Mouse (Mus musculus) lung, embryonic 15.5 days (tissue): Measurements from ENCODE around the gene Sdhc. TPM values are rescaled to one million over a fixed set of nuclear protein-coding genes. Genes with fewer than 3 reads are reported as not detected.
A peak's percentile ranks its signal among the peaks of the same experiment; 100 is the strongest.

Source experiments
- ATAC-seq: fragments of 200-750 bp; cut with Nextera tagmentation; 2 replicates; pipeline ENCODE4 v1.8.0; 2017; ENCODE audit warnings: moderate number of reproducible peaks, borderline replicate concordance; ENCODE audit not compliant: low FRiP score, low TSS enrichment; ENCODE audit errors: extremely low read depth
- H3K27ac ChIP-seq: fragments of 300-500 bp; sonication (generic); 2 replicates; pipeline ENCODE4 v1.5.1; 2015; ENCODE audit warnings: moderate library complexity, mild to moderate bottlenecking, inconsistent platforms
- H3K27me3 ChIP-seq: fragments of 300-500 bp; sonication (generic); 2 replicates; pipeline ENCODE4 v1.6.1; 2015; ENCODE audit warnings: inconsistent platforms
- H3K36me3 ChIP-seq: fragments of 300-500 bp; sonication (generic); 2 replicates; pipeline ENCODE4 v1.6.1; 2015; ENCODE audit warnings: inconsistent platforms
- H3K4me1 ChIP-seq: fragments of 300-500 bp; sonication (generic); 2 replicates; pipeline ENCODE4 v1.6.1; 2015; ENCODE audit warnings: inconsistent platforms
- H3K4me2 ChIP-seq: fragments of 300-500 bp; sonication (generic); 2 replicates; pipeline ENCODE4 v1.6.1; 2015; ENCODE audit warnings: inconsistent platforms, mild to moderate bottlenecking, moderate library complexity
- H3K4me3 ChIP-seq: fragments of 300-500 bp; sonication (generic); 2 replicates; pipeline ENCODE4 v1.5.1; 2015; ENCODE audit warnings: mild to moderate bottlenecking, inconsistent platforms
- H3K9ac ChIP-seq: fragments of 300-500 bp; sonication (generic); 2 replicates; pipeline ENCODE4 v1.6.1; 2015; ENCODE audit warnings: inconsistent platforms
- H3K9me3 ChIP-seq: fragments of 300-500 bp; sonication (generic); 2 replicates; pipeline ENCODE4 v1.6.1; 2016; ENCODE audit warnings: inconsistent platforms
- WGBS: fragments of 180-500 bp; shearing (Covaris S2); methylation state at CpG from one replicate; pipeline ENCODE4 v1.1.7; 2015; 5-methylcytosine and 5-hydroxymethylcytosine counted together
- polyA plus RNA-seq: library from polyadenylated mRNA; unstranded; fragments of >200 nt; fragmentation: Nextera tagmentation; extraction: Ambion mirVana; gene quantifications from 2 replicates; pipeline ENCODE4 v1.2.1, GENCODE M21; 2015

Sdhc gene
- polyA plus RNA-seq, 1 experiment from 2014 or later: 256 TPM

DNA sequence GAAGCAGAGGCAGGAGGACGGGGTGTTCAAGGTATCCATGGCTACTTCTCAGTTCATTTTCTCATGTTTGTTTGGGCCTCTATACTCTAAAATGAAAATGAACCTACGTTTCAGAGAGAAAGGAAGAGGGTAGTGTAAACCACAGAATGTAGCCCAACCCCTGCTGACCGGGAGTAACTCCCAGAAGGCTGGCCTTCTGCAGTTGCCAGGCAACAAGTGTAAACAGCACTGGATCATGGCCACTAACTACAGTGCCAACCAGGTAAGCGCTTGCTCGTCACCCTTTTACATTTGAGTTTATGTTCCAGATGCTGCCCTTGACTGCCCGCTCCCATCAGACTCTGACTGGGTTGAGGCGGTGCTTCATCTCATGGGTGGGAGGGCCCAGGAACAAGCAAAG, 27.5 kb downstream of the Sdhc start:
- Histone ChIP-seq H3K27ac (no peak overlapping the region), H3K4me3 (no peak overlapping the region), H3K9me3 (no peaks in the 10 kb centered on the region), H3K4me2 (peak overlapping the region; percentile 14; the same call in 1 of the 2 replicates), H3K36me3 (peaks cover 3% of the 10 kb centered on the region; the same call in 1 of the 2 replicates), H3K9ac (no peak overlapping the region), H3K4me1 (peaks cover 5% of the 10 kb centered on the region; the same call in 1 of the 2 replicates), H3K27me3 (no peaks in the 10 kb centered on the region)
- 26% methylated on average over 7 of the region's 7 CpGs for WGBS
- ATAC-seq: no peak

DNA sequence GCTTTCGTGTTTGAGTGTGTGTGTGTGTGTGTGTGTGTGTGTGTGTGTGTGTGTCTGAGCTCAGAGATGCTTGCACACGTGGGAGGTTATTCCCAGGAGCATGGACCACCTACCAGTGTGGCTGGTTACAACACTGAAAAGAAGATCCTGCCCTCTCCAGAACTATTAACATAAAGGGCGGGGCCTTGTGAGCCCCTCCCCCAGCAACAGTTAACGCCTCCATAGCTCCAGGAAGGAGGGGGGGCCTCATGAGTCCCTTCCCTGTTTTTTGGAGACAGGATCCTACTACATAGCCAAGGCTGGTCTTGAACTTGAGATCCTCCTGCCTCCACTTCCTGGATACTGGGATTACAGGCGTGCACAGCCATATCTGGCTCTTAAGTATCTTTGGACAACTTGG, 28.6 kb downstream of the Sdhc start:
- Histone ChIP-seq H3K9me3 (no peaks in the 10 kb centered on the region), H3K4me1 (peaks cover 5% of the 10 kb centered on the region; the same call in 1 of the 2 replicates), H3K9ac (no peak overlapping the region), H3K4me3 (no peak overlapping the region), H3K36me3 (no peaks in the 10 kb centered on the region), H3K27ac (no peak overlapping the region), H3K27me3 (no peaks in the 10 kb centered on the region), H3K4me2 (no peak overlapping the region)
- WGBS: 53% methylated on average over 5 of the region's 5 CpGs
- no peak for ATAC-seq

DNA sequence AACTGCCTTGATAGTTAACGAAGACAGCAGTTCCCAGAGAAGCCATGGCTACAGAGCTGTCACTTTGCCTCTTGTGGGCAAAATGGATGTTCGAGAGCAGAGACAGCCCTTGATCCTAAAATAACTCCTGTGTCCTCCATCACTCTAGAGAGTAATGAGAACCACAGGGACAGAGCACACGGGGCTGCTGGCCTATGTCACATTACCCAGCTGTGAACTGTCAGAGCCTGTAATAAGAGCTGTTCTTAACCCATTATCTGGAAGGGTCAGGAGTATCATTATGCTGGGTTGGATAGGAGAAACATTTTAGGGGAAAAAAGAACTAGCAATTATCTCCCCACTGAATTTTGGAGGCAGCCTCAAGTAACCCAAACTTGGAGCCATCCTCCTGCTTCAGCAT, 29.5 kb downstream of the Sdhc start:
- Histone ChIP-seq H3K4me3 (no peak overlapping the region), H3K4me2 (no peak overlapping the region), H3K9me3 (no peaks in the 10 kb centered on the region), H3K9ac (no peak overlapping the region), H3K36me3 (no peaks in the 10 kb centered on the region), H3K27me3 (no peaks in the 10 kb centered on the region), H3K4me1 (peaks cover 5% of the 10 kb centered on the region; the same call in 1 of the 2 replicates), H3K27ac (no peak overlapping the region)
- WGBS: 25% methylated on average over 3 of the region's 3 CpGs
- ATAC-seq: no peak

DNA sequence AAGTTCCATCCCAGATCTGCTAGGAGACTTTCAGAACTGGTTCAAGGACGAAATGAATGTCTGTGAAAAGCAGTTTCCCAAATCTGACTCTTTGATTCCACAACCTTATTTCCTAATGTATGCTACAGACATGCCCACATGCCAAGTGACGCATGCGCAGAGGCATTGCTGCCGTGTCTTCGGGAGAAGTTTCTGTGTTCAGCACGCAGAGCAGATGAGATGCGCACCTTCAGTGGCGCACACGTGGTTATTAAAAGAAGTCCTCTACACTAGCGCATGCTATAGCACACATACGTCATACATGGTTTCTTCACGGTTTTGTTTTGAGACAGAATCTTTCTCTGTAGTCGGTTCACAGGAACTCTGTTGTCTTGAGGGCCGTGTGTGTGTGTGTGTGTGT, 31.0 kb downstream of the Sdhc start:
- ATAC-seq: no peak
- WGBS: 80% methylated on average over 14 of the region's 14 CpGs
- H3K9ac ChIP-seq: no peak overlapping the region

DNA sequence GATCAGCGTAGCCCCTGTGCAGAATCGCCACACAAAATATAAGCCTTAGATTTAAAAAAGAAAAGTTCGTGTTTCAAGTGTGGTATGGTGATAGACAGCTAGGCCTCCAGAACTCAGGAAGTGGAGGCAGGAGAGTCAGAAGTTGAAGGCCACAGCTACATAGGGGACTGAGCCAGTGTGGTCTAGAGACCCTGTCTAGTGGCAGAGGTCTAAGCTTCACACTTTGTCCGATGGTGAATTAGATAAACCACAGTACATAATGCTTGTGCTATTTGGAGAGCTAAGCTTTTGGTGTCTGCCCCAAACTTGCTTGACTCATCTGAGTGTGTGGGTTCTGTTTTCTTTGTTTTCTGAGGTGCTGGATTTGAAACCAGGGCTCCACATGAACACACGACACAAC, 31.4 kb downstream of the Sdhc start:
- Histone ChIP-seq H3K9ac (no peak overlapping the region), H3K36me3 (no peaks in the 10 kb centered on the region), H3K4me1 (peaks cover 5% of the 10 kb centered on the region), H3K4me2 (no peak overlapping the region), H3K27me3 (no peaks in the 10 kb centered on the region), H3K4me3 (no peak overlapping the region), H3K27ac (no peak overlapping the region), H3K9me3 (no peaks in the 10 kb centered on the region)
- no peak for ATAC-seq
- 82% methylated on average over 5 of the region's 5 CpGs for WGBS

More for the DNA sequence above, 31.0 kb downstream of the Sdhc start:
- Histone ChIP-seq H3K4me2 (no peak overlapping the region), H3K27ac (no peak overlapping the region), H3K36me3 (no peaks in the 10 kb centered on the region), H3K9me3 (no peaks in the 10 kb centered on the region), H3K27me3 (no peaks in the 10 kb centered on the region), H3K4me3 (no peak overlapping the region), H3K4me1 (peaks cover 5% of the 10 kb centered on the region; the same call in 1 of the 2 replicates)

DNA sequence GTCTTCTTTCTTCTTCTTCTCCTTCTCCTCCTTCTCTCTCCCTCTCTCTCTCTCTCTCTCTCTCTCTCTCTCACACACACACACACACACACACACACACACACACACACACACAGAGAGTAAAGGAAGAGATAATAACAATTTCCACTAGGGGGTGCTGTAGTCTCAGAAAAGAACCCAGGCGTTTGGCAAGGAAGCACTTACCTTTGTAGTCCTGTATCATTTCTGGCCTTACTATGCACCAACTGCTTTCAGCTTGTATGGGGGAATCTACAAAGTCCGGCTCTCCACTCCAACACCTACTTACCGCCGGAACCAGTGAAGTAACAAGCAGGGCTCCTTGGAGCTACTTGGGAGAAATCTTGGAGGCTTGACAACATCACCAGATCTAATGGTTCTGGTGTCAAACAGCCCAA, 32.1 kb downstream of the Sdhc start:
- H3K9ac ChIP-seq: no peak overlapping the region
- WGBS: 4% methylated on average over 4 of the region's 4 CpGs
- H3K36me3 ChIP-seq: no peaks in the 10 kb centered on the region
- H3K27ac ChIP-seq: no peak overlapping the region
- no peaks in the 10 kb centered on the region for H3K27me3 ChIP-seq
- H3K4me1 ChIP-seq: peaks cover 5% of the 10 kb centered on the region
- no peak for ATAC-seq
- no peaks in the 10 kb centered on the region for H3K9me3 ChIP-seq
- H3K4me2 ChIP-seq: no peak overlapping the region
- H3K4me3 ChIP-seq: no peak overlapping the region

DNA sequence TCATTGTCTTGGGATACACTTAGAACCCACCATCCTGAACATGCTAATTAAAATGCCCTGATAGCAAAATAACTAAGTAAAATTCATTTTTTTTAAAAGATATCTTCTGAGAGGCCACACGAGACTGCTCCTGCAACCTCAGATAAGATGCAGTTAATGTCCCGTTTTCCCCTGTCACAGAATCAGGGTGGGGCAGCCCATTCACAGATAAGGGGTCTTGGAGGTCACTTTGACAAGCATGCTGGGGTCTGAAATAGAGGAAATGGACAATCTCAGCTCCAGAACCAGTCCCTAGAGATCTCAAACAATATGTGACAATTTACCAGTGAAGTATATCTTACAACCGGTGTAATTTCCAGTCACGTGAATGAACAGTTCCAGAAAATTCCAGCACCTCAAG, 34.1 kb downstream of the Sdhc start:
- no peaks in the 10 kb centered on the region for H3K9me3 ChIP-seq
- H3K4me1 ChIP-seq: peaks cover 6% of the 10 kb centered on the region; the same call in 1 of the 2 replicates
- 43% methylated on average over 4 of the region's 4 CpGs for WGBS
- H3K27ac ChIP-seq: no peak overlapping the region
- H3K9ac ChIP-seq: no peak overlapping the region
- no peak for ATAC-seq
- H3K36me3 ChIP-seq: no peaks in the 10 kb centered on the region
- no peak overlapping the region for H3K4me3 ChIP-seq
- no peaks in the 10 kb centered on the region for H3K27me3 ChIP-seq
- no peak overlapping the region for H3K4me2 ChIP-seq

DNA sequence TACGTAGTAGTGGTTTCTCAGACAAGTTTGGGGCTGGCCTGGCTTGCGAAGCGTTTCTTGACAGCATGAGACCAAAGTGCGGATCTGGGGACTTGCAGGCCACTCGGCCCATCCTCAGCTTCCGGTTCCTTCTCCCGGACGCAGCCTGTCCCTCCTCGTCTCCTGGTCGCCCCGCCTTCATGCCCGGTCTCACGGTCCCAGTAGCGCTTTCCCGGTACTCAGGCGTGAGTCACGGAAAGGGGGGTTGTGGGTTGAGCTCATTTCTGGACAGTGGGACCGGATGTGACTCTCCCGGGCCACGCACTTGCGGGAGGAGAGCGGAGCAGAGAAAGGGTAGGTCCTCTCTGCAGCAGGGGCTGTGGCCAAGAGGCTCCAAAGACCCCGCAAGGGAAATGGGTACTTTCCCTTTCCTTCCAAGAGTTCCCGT, 36.5 kb downstream of the Sdhc start, which contains the start of gene Cfap126:
Gene Cfap126 (plus strand): TSS at position 46 of the 427 bp plus-strand sequence.
- under 1% methylated on average over 24 of the region's 24 CpGs for WGBS
- peak within 1 kb of the TSS; percentile 84 for H3K27ac ChIP-seq
- H3K4me2 ChIP-seq: peak within 1 kb of the TSS; percentile 69
- H3K9me3 ChIP-seq: no peaks in the 10 kb centered on the region
- H3K27me3 ChIP-seq: no peaks in the 10 kb centered on the region
- peak within 1 kb of the TSS; percentile 48 for H3K4me3 ChIP-seq
- H3K36me3 ChIP-seq: no peaks in the 10 kb centered on the region
- peaks cover 12% of the 10 kb centered on the region for H3K4me1 ChIP-seq
- ATAC-seq: peak; percentile 52; the same call in 1 of the 2 replicates
- peak within 1 kb of the TSS; percentile 54 for H3K9ac ChIP-seq

DNA sequence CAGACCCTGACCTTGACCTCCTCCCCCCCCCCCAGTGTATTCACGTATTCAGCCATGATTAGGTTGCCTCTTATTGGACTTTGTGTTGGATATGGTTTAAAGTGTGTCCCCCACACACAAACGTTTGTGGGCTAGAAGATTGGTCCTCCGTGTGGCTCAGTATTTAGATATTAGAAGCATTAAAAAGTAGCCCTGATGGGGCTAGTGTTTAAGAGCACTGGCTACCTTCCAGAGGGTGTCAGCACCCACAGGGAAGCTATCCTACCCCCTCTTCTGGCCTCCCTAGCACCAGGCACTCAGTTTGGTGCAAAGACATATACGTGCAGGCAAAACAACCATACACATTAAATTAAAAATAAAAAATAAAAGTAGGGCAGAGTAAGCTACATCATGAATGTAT, 37.4 kb downstream of the Sdhc start:
- H3K27ac ChIP-seq: no peak overlapping the region
- H3K9ac ChIP-seq: no peak overlapping the region
- no peaks in the 10 kb centered on the region for H3K36me3 ChIP-seq
- H3K4me3 ChIP-seq: no peak overlapping the region
- H3K4me1 ChIP-seq: peaks cover 12% of the 10 kb centered on the region
- no peaks in the 10 kb centered on the region for H3K27me3 ChIP-seq
- H3K9me3 ChIP-seq: no peaks in the 10 kb centered on the region
- ATAC-seq: no peak; the same call in 1 of the 2 replicates
- H3K4me2 ChIP-seq: peak overlapping the region; percentile 69; the same call in 1 of the 2 replicates
- WGBS: 67% methylated on average over 4 of the region's 4 CpGs

DNA sequence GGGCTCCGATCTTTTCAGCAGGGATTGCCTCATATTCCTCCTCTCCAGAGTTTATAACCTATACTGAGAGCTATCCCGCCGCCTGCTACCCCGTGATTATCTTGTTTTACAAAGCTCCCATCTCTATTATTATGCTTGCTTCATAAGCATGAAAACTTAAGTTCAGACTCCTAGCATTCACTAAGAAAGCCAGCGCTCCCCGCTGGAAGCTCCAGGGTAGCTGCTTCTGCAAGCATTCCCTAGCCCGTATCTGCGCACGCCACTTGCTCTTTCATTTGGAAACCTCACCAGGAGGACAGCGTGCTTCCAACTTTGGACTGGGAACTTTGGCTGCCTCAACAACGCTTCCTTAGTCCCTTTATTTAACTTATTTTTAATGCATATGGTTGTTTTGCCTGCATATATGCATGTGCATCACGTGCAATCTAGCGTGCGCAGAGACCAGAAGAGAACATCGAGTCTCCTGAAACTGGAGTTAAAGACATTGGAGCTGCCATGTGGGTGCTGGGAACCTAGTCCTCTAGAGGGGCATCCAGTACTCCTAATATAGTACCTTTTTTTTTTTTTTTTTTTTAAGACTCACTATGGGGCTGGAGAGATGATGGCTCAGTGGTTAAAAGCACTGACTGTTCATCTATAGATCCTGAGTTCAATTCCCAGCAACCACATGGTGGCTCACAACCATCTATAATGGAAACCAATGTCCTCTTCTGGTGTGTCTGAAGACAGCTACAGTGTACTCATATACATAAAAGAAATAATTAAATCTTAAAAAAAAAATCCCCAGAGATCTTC, 38.4 kb downstream of the Sdhc start:
- Histone ChIP-seq H3K9me3 (no peaks in the 10 kb centered on the region), H3K27ac (peak overlapping the region; percentile 65), H3K9ac (peak overlapping the region; percentile 41), H3K27me3 (no peaks in the 10 kb centered on the region), H3K4me3 (peak overlapping the region; percentile 49), H3K4me2 (peak overlapping the region; percentile 62), H3K36me3 (no peaks in the 10 kb centered on the region), H3K4me1 (peaks cover 12% of the 10 kb centered on the region)
- 3% methylated on average over 15 of the region's 15 CpGs for WGBS
- peak; percentile 4; the same call in 1 of the 2 replicates for ATAC-seq

DNA sequence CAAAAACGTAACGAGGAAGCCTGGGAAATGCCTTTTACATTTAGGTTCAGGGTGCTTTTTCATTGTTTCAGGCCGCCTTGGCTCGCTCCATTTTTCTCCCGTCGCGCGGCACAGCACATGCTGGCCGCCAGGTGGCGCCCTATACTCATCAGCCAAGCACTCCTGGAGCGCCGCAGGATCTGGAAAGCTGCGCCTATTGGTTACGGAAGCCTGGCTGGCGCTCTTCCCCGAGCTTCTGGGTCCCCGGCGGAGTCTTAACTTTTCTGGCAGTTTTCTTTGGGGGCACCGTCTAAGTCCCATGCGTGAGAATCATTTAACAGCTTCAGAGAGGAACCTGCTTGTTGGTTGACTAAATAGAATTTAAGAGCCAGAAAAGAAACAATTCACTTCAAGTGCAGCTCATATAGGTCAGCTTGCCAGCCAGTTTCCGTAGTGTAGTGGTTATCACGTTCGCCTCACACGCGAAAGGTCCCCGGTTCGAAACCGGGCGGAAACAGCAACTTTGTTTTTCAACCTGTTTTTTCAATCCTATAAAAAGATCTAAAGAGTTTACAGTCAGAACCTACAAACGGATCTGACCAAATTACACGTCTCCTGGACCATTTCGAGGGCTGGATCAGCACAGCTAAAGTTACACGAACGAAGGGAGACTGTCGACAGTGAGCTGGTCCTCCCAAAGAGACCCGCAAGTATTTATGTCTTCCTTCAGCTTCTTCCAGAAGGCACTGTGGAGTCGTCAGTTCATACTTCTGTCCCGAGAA, 39.2 kb downstream of the Sdhc start:
- H3K27me3 ChIP-seq: no peaks in the 10 kb centered on the region
- peaks cover 12% of the 10 kb centered on the region for H3K4me1 ChIP-seq
- H3K27ac ChIP-seq: peak overlapping the region; percentile 65
- H3K9ac ChIP-seq: peak overlapping the region; percentile 41
- peak overlapping the region; percentile 49 for H3K4me3 ChIP-seq
- under 1% methylated on average over 38 of the region's 38 CpGs for WGBS
- no peaks in the 10 kb centered on the region for H3K36me3 ChIP-seq
- ATAC-seq: peak; percentile 89
- H3K9me3 ChIP-seq: no peaks in the 10 kb centered on the region
- H3K4me2 ChIP-seq: peak overlapping the region; percentile 62

DNA sequence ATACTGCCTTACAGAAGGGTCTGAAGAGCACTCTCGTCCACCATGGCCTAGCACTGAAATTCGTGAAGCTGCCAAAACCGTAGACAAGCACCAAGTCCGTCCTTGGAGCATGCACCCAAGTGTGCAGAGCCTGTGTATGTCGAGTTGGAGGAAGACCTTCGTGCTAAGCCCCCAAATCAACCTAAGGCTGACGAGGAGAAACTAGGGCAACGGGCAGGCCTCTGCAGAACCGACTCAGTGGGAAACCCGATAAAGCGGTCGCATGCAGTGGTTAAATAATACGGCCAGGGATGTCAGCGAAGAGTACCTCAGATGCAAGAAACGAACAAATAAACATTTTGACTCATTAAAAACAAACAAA, 39.8 kb downstream of the Sdhc start:
- H3K36me3 ChIP-seq: no peaks in the 10 kb centered on the region
- peak overlapping the region; percentile 37; the same call in 1 of the 2 replicates for H3K27ac ChIP-seq
- WGBS: 9% methylated on average over 15 of the region's 15 CpGs
- H3K4me3 ChIP-seq: peak overlapping the region; percentile 49
- H3K9me3 ChIP-seq: no peaks in the 10 kb centered on the region
- no peak for ATAC-seq
- peak overlapping the region; percentile 36 for H3K9ac ChIP-seq
- peak overlapping the region; percentile 62 for H3K4me2 ChIP-seq
- no peaks in the 10 kb centered on the region for H3K27me3 ChIP-seq
- H3K4me1 ChIP-seq: peaks cover 12% of the 10 kb centered on the region
